Mouse (Mus musculus) left cerebral cortex, adult 18-20 months (tissue): ENCODE measurements around the gene Clip2. TPM values are rescaled to one million over a fixed set of nuclear protein-coding genes. Genes with fewer than 3 reads are reported as not detected.
A peak's percentile ranks its signal among the peaks of the same experiment; 100 is the strongest.

Experiments
- DNase-seq, 2 experiments: peaks; one replicate each; pipeline ENCODE4 v3.0.0; 2021 to 2022; ENCODE audit warnings: low spot score in 2 of 2, mixed read lengths in 1 of 2
- total RNA-seq, 2 experiments: library from RNA; stranded (reverse); gene quantifications; 2 replicates each; pipeline ENCODE4 v1.2.3; 2021

Gene Clip2
- total RNA-seq, 2 experiments from 2014 or later = 116 to 119 TPM

DNA sequence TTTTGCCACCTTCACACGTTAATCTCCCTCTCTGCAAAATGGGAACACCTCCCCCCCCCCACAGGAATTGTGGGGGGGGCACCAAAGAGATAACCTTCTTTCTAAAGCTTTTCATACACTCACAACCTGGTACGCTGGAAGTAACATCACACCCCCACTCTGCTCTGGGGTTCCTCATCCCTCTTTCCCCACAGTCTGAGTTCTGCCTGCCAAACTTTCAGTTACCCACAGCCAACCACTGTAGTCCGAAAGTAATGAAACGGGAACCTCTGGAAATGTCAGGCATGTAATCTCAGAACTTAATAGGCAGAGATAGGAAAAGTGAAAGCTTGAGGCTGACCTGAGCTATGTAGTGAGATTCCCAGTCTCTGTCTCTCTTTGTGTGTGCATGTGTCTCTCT is 15.2 kb upstream of the Clip2 start:
- no peak for DNase-seq

DNA sequence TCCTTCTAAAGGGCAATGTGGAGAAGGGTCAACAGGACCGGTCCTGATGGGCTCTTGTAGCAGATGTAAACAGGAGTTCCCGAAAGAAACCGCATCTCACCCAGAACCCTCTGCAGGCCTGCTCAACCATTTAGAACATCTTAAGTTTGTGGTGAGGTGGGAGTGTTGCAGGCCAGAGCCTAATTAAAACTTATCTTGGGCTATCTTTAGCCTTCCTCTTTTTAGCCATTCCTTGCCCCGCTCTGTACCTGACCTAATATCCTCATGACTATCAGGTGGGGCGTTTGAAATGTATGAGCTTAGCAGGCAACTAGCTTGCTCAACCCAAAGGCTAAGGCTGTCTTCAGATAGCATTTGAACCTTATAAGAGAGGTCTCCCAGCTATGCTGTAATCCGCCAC is 13.5 kb upstream of the Clip2 start:
- no peak for DNase-seq

DNA sequence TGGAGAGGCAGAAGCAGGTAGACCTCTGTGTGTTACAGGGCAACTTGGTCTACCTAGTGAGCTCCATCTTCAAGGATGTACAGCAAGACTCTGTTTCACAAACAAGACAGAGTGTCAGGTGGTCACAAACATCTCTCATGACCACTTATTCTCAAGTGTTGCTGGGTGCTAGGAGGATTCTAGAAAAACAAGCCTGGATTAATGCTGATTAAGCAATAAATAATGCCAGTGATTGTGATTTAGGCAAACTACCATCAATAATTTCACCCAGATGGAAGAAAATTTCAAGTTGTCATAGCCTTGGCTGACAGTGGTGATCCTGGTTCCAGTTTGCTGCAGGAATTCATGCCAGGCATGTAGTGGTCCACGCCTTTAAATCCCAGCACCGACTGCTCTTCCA is 12.0 kb upstream of the Clip2 start:
- no peak for DNase-seq

DNA sequence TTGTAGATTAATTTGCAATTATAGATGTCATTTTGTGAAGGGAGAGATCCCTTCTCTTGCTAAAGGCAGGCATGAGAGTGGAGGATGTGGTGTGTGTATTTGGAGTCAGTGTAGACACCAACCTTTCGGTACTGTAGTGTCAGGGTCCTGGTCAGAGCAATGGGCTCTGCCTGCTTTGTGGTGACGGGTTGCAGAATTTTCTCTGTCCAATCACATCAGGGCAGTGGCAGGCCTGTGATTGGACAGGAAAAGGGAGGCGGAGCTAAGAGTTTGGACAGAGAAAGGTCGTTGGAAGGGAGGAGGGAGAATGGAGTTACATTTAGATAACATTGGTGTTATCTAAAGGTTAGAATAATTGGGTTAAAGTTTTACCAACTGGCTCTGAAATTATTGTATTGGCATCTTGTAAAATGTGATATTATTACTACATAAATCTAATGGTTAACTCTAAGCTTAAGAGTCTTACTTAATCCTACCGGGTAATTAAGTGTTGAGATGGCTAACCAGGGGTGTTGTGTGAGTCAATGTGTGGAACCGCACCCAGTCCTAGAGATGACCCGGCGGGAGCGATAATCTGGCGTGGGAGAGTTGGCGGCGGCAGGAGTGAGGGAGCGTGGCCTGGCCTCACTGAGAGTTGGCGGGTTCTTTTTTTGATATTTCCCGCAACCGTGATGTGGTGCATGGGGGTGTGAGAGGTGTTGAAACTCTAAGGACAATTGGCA is 8.4 kb upstream of the Clip2 start:
- DNase-seq = no peak

DNA sequence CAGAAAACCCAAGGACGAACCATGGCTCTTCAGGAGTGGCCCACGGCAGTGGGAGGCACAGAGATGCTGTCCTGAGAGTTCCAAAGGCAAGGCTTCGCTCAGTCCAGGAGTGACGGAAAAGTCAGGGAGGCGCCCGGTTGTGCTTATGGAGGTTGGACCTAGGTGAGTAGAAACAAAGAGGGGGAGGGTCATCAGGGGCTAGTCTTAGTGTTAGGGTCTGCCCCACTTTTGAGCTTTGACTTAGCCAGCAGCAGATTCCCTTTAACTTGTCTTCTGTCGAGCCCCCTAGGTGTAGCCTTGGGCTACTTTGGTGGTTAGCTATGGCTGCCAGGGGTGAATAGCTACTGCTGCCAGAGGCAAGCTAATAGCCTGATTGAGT is 7.8 kb upstream of the Clip2 start, which contains the start of gene Syna:
Syna (minus strand) TSS at position 101 of the 379 bp plus-strand sequence.
- DNase-seq = no peak

DNA sequence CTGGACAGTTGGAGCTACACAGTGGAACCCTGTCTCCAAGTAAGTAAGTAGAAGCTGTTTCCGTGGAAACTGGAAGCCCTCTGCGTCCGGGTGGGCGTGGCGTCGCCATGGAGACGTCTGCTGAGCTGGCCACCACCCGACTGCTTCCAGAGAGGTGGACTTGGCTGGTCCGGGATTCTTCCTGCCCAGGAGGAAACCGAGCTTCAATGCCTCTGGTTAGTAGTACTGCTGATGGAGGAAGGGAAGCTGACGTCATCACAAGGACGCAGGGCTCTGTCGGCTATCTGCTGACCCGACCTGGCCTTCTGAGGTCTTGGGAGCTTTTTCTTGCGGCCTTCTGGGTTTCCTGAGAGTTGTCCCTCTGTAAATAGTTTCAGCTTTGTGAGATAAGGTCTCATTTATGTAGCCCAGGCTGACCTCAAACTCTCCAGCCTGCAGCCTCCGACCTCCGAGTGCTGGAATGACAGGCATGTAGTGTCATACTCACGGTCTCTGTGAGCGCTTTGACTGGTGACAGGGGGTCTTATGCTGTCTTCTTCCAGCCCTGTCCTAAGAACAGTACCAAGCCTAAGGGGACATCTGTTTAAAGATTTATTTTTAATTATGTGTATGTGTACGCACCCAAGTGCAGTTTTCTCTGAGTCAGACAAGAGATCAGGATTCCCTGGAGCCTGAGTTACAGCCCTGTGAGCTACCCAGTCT is 3.4 kb upstream of the Clip2 start:
- DNase-seq = peak; percentile 83 to 88

DNA sequence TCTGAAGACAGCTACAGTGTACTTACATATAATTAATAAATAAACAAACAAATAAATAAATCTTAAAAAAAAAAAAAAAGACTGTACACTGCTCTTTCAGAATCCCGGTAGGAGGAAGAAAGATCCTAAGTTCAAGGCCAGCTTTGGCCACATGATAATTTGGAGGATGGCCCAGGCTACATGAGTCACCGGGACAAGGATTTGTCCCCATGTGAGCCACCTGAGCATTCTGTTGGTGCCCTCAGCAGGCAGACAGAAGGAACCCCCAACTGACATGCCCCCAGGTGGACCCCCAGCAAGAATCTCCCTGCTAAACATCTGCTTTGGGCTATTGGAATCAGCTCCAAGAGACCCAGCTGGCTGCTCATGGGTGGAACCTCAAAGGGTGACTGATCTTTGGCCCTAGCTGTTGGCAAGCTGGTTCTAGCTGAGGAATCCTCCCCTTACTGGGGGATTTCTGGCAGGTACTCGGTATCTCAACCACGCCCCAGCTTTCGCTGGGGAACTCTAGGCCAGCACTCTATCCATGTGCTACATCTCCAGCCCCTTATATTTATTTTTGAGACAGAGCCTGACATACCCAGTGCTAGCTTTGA is 1.8 kb upstream of the Clip2 start:
- DNase-seq = no peak

DNA sequence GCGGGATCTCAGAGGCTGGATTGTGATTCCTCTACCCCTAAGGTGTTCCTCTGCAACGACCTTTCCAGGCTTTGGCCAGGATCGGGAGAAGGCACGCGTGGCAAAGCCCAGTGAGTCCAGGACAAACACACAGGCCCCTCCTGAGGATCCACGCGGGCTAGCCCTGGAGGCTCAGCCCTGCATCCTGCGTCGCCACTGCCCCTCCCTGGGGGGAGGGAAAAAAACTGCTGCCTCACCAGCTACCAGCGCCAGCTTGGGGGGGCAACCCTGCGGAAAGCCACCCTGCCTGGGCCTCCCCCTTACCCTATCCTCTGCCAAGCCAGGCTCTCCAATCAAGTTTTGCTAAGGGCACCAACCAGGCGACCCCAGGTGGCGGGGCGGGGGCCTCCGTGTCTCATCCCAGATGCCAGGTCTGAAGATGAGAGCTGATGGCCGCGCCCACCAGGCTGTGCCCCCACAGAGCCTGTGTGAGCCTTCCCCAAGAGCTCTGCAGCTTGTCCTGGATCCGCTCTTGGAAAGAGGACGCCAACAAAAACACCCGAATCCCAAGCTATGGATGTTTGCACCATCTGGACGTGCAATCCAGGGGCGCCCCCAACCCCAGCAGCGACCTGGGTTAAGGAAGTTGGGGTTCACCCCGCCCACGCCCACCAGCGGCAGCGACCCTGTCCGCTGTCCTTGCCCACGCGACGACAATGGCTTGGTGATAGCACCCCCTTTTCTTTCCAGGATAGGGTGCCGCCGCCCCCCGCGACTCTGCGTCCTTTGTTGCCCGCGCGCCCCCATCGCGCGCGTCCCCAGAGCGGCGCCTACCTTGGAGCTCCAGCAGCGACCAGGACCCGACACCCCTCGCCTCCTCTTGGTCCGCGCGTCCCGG is 763 bp downstream of the Clip2 start:
- DNase-seq = peak in 1 of 2 experiments; percentile 54

DNA sequence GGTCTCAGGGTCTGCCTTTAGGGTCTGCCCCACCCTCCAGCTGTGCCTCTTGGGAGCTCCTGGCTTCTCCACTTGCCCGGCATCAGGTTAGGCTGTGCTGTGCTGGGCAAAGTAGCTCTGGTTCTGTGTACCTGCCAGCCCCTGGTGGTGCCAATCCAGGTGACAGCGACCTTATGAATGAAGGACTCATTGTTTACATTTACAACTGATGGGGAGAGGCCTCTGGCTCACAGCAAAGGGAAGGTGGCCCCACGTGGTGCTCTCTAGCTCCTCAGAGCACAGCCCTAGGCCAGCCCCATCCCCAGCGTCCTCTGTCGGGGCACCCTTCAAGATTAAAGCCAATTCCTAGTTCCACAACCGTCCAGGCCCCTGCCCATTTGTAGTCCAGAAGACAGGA is 1.4 kb downstream of the Clip2 start:
- no peak for DNase-seq

DNA sequence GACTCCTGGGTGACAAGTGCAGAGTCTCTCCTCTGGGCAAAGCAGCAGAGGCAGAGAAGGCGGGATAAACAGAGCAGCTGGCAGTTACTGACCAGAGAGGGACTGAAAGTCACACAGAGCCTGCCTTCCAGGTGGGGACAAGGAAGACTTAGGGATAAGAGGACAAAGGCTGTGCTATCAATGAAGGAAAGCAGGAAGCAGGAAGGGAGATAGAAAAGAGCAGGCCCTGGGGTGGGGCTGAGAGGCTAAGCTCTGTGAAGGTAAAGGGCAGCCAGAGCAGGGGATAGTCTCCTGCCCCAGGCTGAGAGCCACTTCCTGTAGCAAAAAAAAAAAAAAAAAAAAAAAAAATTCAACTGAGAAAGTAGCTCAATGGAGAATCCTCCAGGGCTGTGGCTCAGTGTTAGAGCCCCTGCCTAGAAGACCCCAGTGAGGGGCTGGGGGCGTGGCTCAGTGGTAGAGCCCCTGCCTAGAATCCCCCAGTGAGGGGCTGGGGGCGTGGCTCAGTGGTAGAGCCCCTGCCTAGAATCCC is 2.5 kb downstream of the Clip2 start:
- DNase-seq = no peak

DNA sequence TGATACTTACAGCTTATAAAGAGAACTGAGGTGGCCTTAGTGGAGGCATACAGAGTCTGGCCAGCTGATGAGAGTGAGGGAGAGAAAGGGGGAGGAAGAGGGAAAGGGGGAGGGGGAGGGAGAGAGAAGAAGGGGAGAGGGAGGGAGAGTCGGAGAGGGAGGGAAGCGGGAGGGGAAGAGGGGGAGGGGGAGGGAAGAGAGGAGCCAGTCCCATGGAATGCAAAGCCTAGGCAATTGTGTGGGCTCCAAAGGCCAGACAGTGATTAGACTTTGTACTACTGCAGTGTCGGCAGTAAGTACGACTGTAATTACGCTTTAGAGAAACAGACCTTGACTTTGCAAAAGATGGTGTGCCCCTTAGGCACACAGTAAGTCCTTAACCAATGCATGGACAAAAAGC is 3.9 kb downstream of the Clip2 start:
- DNase-seq = no peak

DNA sequence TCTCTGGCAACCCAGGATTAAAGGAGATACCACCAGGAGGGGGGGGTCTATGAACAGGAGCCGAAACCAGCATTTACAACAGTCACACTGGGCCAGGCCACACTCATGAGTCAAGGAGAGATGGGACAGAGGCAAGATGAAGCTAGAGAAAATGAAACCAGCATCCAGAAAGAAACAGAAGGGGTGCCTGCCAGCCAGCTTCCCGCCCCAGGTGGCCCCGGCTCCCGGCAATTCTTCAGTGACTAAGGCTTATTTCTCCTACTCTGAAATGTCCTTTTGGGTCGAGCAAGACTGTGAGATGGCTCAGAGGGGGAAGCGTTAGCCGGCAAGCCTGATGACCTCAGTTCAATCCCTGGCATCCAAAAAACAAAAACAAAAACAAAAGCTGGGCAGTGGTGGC is 5.4 kb downstream of the Clip2 start:
- DNase-seq = peak in 1 of 2 experiments; percentile 42

DNA sequence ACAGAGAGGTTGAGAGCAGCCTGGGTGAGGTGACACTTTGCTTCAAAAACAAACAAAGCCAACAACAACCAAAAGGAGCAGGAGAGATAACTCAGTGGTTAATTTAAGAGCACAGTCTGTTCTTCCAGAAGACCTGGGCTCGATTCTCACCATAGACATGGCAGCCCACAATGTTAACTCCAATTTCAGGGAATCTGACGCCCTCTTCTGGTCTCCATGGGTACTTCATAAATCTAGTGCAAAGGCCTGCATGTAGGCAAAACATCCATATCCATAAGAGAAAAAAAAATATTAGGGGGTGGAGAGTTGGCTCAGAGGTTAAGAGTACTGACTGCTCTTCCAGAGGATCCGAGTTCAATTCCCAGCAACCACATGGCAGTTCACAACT is 7.0 kb downstream of the Clip2 start:
- no peak for DNase-seq

DNA sequence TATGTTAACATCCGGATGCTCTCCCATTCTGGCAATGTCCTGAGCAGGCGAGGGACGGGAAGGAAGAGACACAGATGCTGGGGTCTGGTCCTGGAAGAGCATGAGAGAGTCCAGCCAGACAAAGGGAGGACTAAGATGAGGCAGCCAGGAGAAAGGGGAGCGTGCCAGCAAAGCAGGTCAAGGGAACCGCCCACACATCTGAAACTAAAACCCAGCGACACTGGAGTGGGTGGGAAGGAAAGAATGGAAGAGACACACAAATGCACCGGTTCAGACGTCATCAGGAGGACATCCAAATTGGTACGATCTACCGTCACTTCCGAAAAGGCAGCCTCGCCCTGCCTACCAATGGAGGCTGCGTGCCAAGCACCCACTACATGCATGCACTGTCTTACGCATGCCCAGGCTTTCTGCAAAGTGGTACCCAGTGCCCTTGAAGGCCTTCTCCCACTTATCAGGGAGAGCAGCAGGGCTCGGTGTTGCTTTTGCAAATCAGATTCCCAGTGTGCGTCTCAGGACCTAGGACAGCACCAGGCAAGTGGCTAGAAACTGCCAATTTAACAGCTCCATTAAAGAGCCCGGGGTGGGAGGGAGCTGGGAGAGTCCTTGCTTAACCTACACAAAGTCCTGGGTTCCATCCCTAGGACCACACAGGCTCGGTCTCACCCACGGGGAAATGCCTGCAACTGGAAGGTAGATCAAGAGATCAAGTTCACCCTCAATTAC is 7.6 kb downstream of the Clip2 start:
- DNase-seq = peak; percentile 70 to 76

DNA sequence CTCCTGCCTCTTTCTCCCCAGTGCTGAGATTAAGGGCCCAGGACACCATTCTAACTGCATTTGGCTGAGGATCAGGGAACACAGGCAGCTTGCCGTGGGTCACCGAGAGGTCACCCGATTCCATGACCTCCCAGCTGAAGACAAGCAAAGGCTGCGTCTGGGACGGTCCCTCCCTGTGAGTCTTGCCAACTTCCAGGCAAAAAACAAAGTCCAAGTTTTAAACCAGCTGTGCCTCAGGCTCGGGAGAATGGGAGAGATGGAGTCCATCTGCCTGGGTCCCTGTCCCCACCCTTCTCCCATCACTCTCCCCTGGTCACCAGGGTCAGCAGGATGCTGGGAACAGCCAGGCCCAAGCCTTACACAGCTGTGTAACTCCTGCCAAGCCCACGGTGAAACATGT is 10.6 kb downstream of the Clip2 start:
- no peak for DNase-seq

DNA sequence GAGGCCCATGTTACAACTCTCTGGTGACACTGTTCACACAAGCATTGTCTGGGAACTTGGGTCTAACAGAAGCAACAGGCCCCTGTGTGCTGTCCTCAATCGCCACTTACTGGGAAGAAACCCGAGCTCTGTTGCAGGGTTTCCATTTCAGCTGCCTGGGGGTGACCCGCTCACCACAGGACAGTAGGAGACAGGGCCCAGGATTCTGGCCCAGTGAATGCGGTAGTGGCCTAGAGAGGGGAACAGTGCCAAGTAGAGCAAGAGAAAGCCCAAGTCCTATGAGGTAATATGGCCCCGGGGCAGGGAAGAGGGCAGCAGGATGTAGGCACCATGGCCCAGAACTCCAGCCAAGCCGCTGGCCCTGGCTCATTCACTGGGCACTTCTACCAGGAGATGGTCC is 11.4 kb downstream of the Clip2 start:
- no peak for DNase-seq

DNA sequence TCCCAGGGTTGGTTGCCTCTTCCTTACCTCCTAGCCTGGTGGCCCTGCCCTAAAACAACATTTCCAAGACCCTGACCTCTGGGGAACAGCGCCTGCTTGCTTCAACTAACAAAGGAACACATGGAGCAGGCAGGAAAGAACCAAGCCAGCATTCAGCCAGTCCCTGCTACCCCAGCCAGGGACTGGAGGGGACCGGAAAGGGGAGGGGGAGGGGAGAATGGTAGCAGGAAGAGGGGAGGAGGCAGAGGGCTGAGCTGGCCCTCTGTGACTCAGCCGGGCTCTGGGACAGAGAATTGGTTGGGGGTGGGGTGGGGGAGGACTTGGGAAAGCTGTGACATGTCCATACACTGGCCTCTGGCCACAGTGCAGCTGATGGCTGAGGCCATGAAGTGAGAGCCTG is 12.3 kb downstream of the Clip2 start:
- peak in 1 of 2 experiments; percentile 36 for DNase-seq

DNA sequence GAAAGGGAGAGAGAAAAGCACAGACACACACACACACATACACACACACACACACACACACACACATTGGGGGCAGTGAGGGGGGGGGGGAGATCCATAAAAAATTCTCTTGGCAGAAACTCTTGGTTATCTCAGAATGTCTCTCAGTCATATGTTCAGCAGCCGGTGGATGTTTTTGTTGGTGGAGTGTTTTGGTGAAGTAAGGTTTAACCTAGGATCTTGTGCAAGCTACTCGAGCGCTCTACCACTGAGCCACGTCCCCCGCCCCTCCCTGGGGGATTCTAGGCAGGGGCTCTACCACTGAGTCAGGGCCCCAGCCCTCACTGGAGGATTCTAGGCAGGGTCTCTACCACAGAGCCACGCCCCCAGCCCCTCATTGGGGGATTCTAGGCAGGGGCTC is 16.2 kb downstream of the Clip2 start:
- DNase-seq = no peak

DNA sequence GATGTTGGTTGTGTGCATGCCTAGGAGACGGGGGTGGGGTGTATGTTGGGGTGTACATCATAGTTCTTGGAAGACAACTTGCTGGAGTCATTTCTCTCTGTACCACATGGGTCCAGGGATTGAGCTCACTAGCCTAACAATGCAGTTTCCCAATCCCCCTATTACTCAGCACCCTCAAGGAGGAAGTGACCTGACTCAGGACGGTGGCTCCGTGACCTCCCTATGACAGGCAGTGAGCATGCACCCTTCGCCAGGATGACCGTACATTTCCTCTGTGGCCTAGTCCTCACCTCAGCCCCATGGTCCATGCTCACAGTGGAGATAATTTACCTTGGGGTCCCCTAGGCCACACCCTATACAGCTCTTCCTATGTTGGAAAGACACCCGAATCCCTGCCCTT is 19.8 kb downstream of the Clip2 start:
- no peak for DNase-seq

DNA sequence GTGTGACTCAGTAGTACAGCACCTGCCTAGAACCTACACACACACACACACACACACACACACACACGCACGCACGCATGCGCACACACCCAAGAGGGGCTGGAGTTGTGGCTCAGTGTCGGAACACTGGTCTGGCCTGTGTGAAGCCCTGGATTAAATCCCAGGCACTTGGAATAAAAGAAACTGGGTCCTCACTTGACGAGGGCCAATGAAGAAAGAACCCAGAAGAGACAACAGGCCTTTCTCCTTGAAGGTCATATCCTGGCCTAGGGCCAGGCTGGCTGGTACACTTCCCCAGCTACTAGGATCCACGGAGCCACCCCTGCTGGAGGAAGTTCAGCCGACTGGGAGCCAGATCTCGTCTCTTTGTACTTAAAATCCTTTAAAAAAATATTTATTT is 20.6 kb downstream of the Clip2 start:
- DNase-seq = peak in 1 of 2 experiments; percentile 30

DNA sequence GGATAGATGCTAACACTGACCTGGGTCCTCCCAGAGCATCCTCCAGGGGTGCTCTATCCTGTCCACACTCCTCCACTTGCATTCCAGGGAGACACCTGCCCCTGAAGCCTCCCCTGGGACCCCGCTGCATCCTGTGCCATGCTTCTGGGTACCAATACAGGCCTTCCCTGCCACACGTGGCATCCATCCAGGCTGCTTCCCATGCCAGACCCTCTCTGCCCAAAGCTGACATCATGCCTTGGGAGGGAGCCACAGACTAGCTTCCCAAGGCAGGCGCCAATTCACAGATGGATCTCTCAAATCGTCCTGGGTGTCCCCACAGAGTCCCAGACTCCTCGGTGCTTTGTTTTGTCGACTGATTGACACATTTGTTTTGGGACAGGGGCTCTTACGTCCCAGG is 21.4 kb downstream of the Clip2 start:
- DNase-seq = peak; percentile 61 to 76
